Mouse (Mus musculus) adrenal gland, postnatal 10 days (tissue): ENCODE results near the gene B230118H07Rik. TPM values are rescaled to one million over a fixed set of nuclear protein-coding genes. Genes with fewer than 3 reads are reported as not detected.

Experiments
- DNase-seq: peaks from one replicate; pipeline ENCODE4 v3.0.0; 2021; ENCODE audit warnings: mixed read lengths
- total RNA-seq, 2 experiments: library from RNA; stranded (reverse); gene quantifications; 2 replicates each; pipeline ENCODE4 v1.2.3; 2021

B230118H07Rik gene
- total RNA-seq, 2 experiments from 2014 or later: 37.1 to 46.2 TPM

DNA sequence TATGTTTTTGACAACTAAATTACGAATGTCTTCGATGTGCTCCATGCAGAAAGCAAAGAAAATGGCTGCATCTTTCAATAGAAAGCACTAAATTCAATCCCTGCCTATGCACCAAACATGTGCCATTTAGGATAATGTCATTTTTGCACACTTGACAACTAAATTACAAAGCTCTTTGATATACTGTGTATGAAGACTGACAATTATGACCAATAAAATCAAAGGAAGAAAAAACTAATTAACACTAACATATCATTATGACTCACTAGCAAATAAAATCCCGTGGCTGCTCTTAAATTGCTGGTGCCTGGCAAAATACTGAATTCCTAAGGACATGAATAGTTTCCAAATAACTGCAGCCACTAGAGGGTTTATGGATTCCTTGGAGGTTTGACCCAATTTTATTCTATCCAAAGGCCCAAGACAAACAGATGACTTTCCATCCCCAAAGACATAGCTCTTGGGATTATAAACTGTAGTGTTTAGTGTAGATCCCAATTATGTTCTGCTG lies 9.4 kb downstream of the B230118H07Rik start:
- no peak for DNase-seq

DNA sequence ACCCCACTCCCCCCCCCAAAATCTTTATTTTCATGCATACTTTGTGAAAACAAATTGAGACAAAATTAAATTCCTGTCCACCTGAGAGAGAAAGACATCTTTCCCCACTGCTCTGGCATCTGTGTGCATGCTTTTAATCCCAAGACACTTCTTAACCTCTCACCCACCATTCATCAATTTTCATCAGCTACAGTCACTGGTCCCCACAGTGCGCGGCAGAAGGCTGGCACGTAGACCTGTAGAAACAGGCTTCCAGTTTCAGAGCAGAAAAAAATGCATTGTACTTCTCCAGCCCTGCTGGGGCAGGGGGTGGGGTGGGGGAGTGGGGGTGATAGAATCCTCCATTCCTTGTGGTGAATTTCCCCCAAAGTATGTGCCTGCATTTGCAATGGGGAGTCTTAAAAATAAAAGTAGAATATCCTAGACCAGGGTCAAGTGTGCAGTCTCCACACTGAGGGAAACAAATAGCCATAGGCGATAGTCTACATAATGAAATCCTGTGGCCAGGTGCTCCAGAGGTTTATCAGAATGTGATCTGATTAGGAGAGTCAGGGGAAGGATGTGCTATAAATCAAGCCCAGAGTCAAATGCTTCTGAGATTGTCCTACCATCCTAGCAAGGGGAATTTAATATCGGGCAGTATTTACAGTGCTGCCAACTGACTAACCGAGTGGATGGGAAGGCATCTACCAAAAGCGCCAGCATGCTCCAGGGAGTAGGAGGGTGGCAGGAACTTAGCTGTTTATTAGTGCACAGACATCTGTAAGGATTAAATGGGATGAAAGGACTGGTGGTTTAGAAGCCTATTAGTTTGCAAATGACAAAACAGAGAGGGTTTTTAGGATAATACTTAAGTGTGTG lies 10.1 kb downstream of the B230118H07Rik start:
- no peak for DNase-seq

DNA sequence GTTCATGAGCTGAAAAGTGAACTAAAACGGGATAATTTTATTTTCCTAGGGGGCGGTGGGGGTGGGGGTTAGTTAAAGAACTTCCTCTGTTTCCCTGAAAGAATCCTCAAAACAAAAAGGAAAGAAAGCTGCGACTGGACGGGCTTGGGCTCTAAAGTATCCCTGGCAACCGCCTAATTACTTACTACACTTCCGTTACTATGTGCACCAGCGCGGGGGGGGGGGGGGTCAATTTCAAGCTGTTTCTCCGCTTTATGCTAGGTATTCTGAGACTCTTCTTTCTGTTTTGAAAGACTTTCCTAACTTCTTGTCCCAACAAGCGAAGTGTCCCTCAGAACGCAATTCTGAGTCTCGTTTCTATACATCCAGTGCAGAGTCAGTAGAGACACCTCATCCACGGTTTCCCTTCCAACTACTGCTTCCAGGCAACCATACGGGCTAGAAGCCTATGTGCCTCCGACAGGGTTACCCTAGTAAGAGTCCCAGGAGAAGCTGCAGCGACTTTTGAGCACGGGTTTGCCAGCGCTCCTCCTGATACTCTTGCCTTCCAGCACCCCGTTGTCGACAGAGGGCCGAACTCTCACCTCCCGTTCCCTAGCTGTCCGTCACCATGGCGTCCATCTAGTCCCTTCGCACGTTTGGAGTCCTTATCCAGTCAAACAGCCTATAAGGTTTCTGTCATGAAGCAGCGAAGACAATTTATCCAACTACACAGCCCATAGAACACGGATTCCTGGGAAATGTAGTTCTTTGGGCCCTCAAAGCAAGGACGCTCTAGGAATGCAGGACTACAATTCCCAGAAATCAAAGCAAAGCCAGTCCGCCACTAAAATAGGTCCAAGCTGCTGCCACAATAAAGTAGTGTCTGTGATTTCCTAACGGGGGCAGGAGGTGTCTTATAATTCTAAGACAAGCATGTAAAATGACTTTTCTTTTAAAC lies 20.8 kb downstream of the B230118H07Rik start:
- peak; percentile 75 for DNase-seq

DNA sequence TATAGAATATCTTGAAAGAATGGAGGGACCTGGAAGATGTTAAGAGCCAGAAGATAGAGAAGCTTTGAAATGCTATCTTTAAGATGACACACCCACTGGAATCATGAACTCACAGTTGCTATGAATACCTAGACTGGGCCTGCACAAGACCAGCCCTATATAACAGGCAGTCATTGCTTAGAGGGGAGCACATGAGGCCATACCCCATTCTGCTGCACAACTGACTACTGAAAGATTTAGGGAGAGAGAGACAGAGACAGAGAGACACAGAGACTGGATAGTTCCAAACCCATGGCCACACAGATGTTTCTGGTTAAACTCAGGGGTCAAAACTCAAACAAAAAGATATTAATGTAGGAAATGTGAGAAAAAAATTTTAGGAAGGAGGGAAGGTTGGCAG lies 22.1 kb downstream of the B230118H07Rik start:
- no peak for DNase-seq

DNA sequence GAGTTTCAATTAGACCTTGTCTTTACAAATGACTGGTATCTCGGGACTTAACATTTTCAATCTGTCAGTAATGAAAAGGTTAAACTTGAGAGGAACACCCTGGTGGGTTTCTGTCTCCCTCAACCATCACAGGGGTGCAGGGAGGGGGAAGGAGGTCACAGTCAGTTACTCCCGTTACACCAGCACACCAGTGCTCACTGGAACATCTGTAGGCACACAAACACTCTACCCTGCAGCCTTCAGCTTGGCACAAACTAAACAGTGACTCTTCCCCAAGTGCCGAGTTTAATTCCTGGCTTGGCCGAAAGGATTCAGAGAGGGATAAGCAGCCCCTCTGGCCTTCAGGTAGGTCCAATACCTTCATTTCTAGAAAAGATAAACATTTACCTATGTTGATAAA lies 24.8 kb downstream of the B230118H07Rik start, which contains the start of gene Rag2:
TSS of gene Rag2 (plus strand) at position 193 of the 400 bp plus-strand sequence.
- DNase-seq: no peak

DNA sequence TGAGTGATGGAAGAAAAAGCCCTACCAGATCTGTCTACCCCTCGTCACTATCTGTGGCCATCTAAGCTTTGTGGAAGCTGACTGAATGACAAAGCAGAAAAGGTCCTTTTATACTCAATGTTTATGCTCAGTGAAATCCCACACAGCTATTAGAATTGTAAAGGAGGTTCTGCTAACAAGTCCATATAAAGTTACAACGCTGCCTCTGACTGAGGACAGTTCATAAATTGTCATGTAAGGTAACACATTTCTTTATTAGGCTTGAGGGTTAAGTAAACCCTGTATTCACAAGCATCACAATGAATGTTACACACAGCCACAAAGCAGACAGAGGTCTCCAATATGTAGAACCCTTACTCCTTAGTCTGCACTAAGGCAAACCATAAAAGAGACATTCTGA lies 25.3 kb downstream of the B230118H07Rik start:
- DNase-seq: no peak

DNA sequence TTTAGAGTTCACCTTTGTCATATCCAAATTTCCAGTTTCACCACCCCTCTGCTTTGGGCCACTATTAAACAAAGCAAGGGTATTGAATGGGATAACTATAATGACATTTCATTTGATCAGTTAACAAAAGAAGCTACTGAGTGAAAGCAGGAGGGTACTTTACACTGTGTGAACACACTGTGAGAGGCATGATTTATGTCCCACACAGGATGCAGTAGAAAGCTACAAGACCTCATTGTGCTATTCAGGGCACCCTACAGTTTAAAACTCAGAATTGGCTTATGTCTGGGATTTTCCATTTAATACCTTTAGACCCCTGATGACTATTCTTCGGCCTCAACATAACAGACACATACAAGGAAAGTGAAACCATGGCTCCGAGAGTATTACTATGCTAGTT lies 26.3 kb downstream of the B230118H07Rik start:
- DNase-seq: no peak

DNA sequence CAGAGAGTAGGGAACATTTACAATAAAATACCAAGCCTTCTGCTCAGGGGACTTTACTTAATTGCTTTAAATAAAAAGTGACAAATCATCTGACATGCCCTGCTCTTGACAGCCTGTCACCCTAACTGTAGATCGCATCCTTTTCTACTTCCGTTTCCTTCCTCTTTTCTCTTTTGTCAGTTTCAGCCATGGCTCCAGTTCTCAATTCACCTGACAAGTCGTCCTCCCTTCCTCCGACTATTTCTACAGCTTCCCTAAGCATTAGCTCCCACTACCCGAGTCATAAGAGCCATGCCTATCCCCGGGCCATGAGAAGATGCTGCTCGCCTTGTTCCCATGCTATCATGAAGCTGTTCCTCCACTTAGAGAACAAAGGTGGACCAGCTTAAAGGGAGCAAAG lies 27.7 kb downstream of the B230118H07Rik start:
- no peak for DNase-seq

DNA sequence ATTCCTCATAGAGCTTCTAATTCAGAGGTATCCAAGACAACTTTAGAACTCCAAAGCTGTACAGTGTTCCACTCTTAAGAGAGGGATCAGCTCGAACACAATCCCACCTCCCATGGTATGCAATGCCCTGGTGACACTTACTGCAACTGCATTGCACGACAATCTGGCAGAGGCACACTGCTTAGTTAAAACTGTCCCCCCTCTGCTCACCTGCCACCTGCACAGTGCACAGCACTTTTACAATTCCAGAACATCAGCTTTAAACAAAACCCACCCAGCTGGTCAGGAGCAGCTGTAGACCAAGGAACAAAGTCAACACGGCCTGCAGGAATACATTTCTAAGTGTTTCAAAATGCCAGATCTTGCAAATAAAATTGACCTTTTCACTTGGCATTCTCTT lies 28.4 kb downstream of the B230118H07Rik start:
- DNase-seq: no peak

DNA sequence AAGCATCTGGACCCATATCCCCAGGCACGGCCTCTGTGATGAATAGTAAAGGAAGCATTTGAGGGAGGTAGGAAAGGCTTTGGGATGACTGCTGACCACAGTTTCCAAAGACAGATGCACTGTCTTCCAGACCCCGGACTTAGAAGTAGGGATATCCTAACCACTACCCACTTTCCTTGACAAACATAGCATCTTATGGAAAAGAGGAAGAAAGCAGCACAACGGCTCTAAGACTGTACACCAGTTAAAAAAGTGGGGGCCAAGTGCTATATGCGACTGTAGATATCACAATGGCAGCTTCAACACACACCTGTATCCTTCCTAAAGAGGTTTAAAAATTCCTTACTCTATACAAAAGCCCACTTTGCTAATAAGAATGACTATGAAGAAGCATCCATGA lies 31.0 kb downstream of the B230118H07Rik start:
- no peak for DNase-seq

DNA sequence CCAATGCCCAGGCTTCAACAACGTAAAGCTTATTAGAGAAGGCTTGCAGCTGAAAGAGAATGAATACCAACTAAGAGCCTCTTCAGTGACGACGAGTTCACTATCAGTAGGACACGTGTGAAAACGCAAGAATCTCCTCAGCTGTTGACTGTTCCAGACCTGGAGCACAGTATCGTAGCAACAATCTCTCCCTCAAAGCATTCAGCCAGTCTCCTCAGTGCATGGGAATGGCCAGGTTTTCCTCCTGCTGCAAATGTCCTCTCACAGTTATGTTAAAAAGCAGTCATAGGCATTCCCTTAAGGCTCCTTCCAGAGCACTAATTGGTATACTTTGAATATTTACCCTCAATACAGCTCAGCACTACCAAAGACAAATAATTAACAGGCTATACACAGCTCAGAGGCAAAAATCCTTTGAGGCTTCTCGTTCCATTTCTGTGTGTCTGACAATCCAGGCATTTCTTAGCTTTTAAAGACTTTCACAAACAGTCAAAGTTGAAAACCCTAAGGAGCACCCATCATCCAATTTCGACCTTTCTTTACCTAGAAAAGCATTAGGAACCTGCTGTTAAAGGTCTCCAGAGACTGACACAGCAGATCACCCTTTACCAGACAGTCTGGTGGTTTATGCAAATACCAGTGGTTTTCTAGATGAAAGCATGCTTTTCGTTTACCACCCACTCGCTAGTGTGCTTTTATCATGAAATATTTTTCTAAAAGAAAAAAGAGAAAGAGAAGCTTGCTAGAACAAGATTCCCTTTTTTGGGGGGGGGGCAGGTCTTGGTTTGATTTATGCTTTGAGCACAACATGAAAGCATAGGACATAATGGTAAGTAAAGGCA lies 33.6 kb downstream of the B230118H07Rik start:
- DNase-seq: no peak

DNA sequence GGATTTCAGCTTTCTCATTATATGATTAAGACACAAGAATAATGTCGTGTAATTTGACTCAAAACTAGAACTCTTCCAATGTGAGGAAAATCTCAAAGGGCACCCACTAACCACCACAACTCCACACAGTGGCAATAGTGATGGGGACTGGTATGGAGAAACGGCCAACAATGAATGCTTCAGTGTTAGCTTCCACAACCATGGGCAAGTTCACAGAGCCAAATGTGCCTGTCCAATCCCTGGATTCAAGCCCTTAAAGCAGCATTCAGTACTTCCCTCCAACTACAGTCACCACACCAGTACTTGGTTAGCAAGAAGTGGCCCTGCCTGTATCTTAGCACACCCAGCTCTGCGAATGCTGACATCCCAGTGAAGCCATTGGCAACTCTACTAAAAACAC lies 38.5 kb downstream of the B230118H07Rik start:
- DNase-seq: no peak

DNA sequence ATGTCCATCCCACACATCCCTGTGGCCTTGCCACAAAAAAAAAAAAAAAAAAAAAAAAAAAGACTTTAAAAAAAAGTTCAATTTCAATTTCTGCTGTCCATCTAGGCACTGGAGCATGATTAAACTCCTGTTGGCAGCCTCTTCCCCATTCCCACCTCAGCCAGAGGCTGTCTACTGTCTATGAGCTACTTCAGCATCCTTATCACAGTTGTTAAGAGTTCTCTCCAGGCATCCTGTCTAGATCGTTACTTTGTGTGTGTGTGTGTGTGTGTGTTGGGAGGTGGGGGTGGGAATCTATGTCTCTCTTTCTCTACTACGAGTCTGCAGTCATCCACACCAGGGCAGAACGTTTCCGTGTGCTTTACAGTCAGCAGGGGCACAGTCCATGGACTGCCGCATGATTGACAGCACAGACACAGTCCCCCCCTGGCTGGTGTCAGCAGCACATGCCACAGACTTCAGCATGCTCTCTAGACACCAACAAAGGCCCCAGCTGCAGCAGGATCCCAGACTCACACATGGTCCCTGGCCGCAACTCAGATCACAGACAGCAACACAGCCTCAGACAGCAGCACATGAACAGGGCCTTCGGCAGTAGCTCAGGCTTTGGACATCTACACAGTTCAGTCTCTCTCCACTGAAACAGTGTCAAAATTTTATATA lies 41.0 kb downstream of the B230118H07Rik start:
- no peak for DNase-seq

DNA sequence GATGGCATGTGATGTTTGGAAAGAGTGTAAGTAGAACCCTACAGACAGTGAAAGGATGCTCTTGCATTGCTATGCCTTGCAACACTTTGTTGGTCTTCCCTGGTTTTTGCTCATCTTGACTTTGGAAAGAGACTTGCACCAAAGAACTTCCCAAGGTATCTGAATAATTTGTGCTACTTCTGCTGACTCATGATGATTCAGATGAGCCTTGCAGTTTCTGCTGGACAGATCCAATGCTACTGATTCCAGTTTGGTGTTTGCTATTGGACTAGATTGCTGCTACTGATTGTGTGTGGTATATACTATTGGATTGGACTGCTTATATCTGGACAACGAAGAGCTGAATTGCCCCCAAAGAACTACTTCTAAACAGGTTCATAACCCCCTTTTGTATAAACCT lies 46.2 kb downstream of the B230118H07Rik start:
- DNase-seq: no peak

DNA sequence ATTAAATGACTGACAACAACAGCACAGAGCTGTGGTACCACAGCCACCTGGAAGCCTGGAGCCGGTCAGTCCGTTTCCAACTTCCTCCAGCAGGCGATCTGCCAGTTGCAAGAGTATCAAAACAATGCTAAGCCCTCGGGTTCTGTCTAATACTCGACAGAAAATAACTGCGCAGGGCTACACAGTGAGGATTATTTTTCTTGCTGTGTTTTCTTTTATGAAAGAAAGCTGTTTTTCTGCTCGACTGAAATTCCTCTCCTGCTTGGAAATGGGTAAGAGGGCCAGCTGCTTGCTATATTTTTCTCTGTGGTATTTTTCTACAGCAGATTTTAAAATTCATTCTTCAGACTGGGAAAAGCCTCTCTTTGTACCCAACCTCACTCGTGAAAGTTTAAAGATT lies 48.6 kb downstream of the B230118H07Rik start:
- DNase-seq: peak; percentile 41

DNA sequence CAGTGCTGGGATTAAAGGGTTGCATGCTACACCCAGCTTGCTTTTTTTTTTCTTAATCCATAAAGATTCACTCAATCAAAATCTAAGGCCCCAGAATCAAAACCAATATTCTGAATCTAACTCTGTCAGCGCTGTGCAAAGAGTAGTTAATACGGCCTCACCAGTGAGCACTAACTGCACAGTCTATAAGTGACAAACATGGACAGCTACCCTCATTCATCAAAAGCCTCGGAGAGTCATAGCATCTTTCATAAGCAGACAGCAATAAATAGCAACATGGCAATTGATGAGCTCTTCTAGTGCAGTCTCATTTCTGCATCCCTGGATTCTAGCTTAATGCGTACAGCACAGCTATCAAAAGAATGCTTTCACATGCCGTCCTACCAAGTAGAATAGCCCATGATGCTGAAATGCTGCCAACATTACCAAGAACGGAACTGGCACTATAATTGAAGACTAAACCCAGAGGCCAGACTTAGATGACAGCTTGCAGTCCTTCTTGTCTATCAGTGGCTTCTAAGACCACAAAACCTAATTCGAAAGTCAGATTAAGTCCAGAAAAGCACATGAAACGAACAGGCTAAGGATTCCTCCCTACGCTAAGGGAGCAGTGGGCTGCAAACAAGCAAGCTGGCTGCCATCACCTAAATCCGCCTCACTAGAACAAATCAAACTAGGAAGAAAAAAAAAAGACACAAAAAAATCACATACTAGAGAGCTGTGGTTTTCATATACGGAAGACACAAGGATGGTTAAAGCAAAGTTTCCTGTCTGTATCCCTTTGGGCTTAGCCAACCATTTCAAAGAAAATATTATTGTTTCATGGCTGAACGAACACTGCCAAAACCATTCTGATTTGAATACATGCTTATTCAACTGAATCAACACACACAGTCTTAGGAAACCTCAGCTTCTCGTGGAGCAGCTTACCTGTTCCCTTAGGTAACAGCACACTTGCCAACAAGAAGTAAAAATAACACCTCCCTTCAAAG lies 50.8 kb downstream of the B230118H07Rik start:
- DNase-seq: no peak

DNA sequence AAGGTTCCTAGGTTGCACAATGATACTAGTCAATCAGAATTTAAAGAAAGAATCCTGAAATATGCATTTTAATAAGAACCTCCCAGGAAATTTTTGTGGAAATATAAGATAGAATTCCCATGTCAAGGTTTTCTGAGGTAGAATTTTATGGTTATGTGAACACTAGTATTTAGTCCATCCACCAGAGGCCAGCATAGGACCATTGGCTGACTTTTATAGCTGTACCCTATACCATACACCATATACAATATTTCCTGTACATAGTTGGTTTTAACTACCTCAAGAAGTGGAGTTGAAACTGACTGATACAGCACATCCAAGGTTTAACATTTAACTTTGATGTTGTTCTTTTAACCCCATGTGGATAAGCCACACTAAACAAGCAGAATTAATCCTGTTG lies 52.1 kb downstream of the B230118H07Rik start:
- DNase-seq: no peak

DNA sequence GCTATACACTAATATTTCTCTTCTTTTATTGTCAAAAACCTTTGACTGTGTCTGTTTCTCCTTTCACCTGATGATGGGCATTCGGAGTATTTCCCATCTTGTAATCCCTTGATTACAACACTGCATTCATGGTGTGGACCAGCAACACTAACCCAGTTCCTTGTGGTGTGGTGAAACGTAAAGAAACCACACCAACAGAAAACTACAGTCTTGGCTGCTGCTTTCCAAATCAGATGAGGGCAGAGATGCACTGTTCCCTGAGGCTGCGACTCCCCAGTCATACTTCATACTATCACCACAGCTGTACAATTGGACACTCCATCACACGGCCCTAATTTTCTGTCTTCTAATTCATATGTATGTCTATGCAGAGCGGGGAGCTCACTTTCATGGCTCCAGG lies 54.7 kb downstream of the B230118H07Rik start:
- DNase-seq: no peak

DNA sequence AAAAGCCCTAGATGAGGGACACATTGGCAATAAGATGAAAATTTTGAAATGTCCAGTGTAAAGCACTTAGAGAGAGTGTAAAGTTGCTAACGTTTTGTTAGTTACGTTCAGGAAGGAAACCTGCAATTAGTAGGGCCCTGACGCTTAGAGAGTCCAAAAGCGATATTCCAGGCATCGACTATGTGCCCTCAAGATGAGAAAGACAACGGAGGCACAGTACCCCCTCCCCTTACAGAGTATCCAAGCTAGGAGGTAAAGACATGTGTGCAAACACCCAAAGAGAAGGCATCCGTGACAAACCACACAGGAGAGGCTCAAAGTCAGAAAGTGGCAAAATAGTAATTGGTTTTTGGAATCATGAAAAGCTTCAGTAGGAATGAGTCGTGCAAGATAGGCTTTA lies 56.4 kb downstream of the B230118H07Rik start:
- no peak for DNase-seq
